Mouse (Mus musculus) limb, embryonic 11.5 days (tissue): ENCODE results near the gene Dgkq. TPM values are rescaled to one million over a fixed set of nuclear protein-coding genes. Genes with fewer than 3 reads are reported as not detected.

Experiments used
- ATAC-seq: fragments of 200-750 bp; cut with Nextera tagmentation; 2 replicates; pipeline ENCODE4 v1.8.0; 2017; ENCODE audit warnings: low read depth; ENCODE audit not compliant: insufficient number of reproducible peaks, low FRiP score, low TSS enrichment
- DNase-seq: peaks from one replicate; pipeline ENCODE4 v3.0.0-alpha.2; 2015; ENCODE audit warnings: low spot score
- H3K27ac ChIP-seq: fragments of 300-500 bp; sonication (generic); replicated peaks from 2 replicates; pipeline ENCODE4 v1.5.1; 2014; ENCODE audit warnings: low read depth, mild to moderate bottlenecking, low read length
- H3K27me3 ChIP-seq: fragments of 300-500 bp; sonication (generic); 2 replicates; pipeline ENCODE4 v1.6.1; 2014; ENCODE audit warnings: mild to moderate bottlenecking, low read length, mixed read lengths; ENCODE audit not compliant: control insufficient read depth, insufficient read depth
- H3K36me3 ChIP-seq: fragments of 300-500 bp; sonication (generic); 2 replicates; pipeline ENCODE4 v1.6.1; 2014; ENCODE audit warnings: mild to moderate bottlenecking, low read length, moderate library complexity, mixed read lengths; ENCODE audit not compliant: control insufficient read depth, insufficient read depth
- H3K4me1 ChIP-seq: fragments of 300-500 bp; sonication (generic); 2 replicates; pipeline ENCODE4 v1.6.1; 2014; ENCODE audit warnings: low read length, mixed read lengths; ENCODE audit not compliant: control insufficient read depth, insufficient read depth
- H3K4me2 ChIP-seq: fragments of 300-500 bp; sonication (generic); 2 replicates; pipeline ENCODE4 v1.6.1; 2014; ENCODE audit warnings: low read depth, mild to moderate bottlenecking, moderate library complexity; ENCODE audit not compliant: severe bottlenecking
- H3K4me3 ChIP-seq: fragments of 300-500 bp; sonication (generic); 2 replicates; pipeline ENCODE4 v1.5.1; 2014; ENCODE audit warnings: low read depth, low read length
- H3K9ac ChIP-seq: fragments of 300-500 bp; sonication (generic); 2 replicates; pipeline ENCODE4 v1.6.1; 2014; ENCODE audit warnings: mild to moderate bottlenecking, low read length
- H3K9me3 ChIP-seq: fragments of 300-500 bp; sonication (generic); 2 replicates; pipeline ENCODE4 v1.6.1; 2016; ENCODE audit warnings: low read length; ENCODE audit not compliant: control insufficient read depth
- WGBS: fragments of 180-500 bp; shearing (Covaris S2); extraction: QIAGEN DNeasy Blood & Tissue Kit; methylation state at CpG from one replicate; pipeline ENCODE4 v1.1.7; 2014; 5-methylcytosine and 5-hydroxymethylcytosine counted together
- polyA plus RNA-seq: library from polyadenylated mRNA; unstranded; fragments of >200 nt; fragmentation: Nextera tagmentation; extraction: Ambion mirVana; gene quantifications from 2 replicates; pipeline ENCODE4 v1.2.1, GENCODE M21; 2014

Gene Dgkq
- polyA plus RNA-seq, result 8.5 and 11.3 TPM in 2 replicates

DNA sequence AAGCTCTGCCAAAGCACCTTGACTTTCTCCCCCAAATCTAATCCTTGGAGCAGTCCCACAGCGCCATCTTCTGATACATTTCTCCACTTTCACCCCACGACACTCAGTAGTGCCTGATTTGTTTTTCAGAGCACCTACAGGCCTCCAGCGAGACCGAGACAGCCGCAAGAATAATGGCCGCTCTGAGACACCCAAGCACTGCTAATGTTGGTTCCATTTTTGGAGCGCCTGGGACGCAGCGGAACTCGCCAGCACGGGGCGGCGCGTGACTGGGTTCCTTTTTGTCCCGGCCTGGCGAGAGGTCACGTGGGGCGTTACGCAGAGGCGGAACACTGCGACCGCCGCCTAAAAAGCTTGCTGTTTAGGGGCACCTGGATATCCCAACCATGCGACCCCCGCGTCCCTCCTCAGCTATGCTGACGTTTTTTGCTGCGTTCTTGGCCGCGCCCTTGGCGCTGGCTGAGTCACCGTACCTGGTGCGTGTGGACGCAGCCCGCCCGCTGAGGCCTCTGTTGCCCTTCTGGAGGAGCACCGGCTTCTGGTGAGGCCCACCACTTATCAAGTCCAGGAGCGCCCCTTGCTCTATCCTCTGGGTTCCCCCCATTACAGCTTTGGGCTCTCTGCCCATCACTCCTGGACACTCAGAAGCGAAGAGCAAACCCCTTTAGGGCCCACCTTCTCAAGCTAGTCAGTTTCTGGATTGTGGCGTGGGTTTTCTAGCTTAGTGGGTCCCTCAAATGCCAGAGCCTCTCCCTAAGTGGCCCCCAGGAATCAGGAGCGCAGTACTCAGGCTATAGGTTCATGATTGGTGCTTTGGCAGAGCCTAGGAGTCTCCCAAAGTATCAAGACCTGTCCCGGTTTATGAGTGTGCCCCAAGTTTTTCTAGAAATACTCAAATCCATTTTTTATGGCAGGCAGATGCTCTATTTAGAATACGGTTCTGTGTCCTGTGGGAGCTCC, at the start of gene Dgkq:
TSS of gene Dgkq (minus strand) at position 696 of the 960 bp plus-strand sequence.
- Histone ChIP-seq H3K27ac (peak within 1 kb of the TSS; percentile 80), H3K27me3 (no peaks in the 10 kb centered on the region), H3K4me3 (peak within 1 kb of the TSS; percentile 47), H3K9me3 (no peaks in the 10 kb centered on the region), H3K9ac (peak within 1 kb of the TSS; percentile 76), H3K36me3 (peaks cover 7% of the 10 kb centered on the region; the same call in 1 of the 2 replicates), H3K4me2 (peak within 1 kb of the TSS; percentile 70), H3K4me1 (peaks cover 4% of the 10 kb centered on the region; the same call in 1 of the 2 replicates)
- 8% methylated on average over 43 of the region's 43 CpGs for WGBS
- DNase-seq (peak; percentile 86), ATAC-seq (peak; percentile 85)

DNA sequence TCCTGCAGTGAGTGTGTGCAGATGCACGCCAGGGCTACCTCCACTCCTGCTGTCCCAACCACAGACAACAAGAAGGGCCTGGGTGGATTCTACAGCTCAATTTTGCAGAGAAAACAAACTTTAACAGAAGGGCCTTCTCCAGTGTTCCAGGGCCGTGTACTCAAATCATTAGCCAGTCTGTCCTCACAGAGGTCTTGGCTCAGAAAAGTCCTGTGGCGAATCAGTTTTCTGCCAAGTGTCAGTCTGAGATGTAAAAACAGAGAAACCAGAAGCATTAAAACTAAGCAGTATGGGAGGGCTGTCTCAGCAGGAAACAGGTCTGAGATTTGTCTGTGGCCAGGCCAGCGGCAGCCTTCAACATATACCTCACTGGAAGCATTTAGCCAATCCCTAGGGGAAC, 48.6 kb upstream of the Dgkq start:
- peaks cover 10% of the 10 kb centered on the region for H3K4me1 ChIP-seq
- no peaks in the 10 kb centered on the region for H3K27me3 ChIP-seq
- no peaks in the 10 kb centered on the region for H3K9me3 ChIP-seq
- 47% methylated on average over 4 of the region's 4 CpGs for WGBS
- H3K4me2 ChIP-seq, result no peak overlapping the region
- ATAC-seq (no peak; the same call in 1 of the 2 replicates), DNase-seq (no peak)
- H3K9ac ChIP-seq, result peak overlapping the region; percentile 22; the same call in 1 of the 2 replicates
- H3K4me3 ChIP-seq, result no peak overlapping the region
- no peaks in the 10 kb centered on the region for H3K36me3 ChIP-seq
- peak overlapping the region; percentile 30; the same call in 1 of the 2 replicates for H3K27ac ChIP-seq

DNA sequence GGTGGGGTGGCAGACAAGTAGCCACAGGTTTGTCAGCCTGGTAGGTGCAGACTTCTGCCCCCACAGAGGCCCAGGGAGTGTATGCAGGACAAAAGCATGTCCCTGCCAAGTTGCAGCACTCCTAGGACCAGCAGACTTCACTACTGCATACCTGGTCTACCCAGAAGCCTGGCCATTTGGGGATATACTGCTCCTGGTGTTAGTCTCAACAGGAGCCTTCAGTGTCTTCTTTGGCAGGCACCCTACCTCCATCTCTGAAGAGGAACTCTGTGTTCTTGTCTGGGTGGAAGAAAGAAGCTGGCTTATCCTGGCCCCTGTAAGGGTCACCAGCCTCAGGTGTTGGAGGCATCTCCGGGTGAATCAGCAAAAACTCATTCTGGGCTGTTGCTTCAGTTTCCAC, 46.5 kb upstream of the Dgkq start:
- WGBS, result 88% methylated on average over 1 of the region's 1 CpGs
- Histone ChIP-seq H3K9ac (no peak overlapping the region), H3K36me3 (no peaks in the 10 kb centered on the region), H3K9me3 (no peaks in the 10 kb centered on the region), H3K4me1 (peaks cover 10% of the 10 kb centered on the region), H3K4me2 (no peak overlapping the region), H3K27me3 (no peaks in the 10 kb centered on the region), H3K4me3 (no peak overlapping the region), H3K27ac (no peak overlapping the region)
- no peak for DNase-seq
- no peak for ATAC-seq

DNA sequence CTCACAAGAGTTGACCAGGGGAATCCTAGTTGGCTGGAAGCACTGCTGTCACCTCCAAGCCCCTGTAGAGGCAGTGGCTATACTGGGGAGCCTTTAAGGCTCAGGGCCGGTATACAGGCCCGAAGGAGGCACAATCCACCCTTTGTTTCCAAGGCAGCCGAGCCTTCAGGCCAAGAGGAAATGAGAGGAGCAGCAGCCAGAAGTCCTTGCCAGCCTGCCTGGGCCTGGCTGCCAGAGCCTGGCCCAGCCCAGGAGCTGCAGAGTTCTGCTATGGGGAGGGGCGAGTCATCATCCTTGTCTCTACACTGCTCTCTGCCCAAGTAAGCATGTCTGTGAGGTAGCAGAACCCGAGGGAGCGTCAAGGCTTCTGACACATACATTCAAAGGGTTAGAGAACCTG, 44.7 kb upstream of the Dgkq start:
- Histone ChIP-seq H3K27ac (no peak overlapping the region; the same call in 1 of the 2 replicates), H3K4me1 (peaks cover 10% of the 10 kb centered on the region), H3K4me3 (no peak overlapping the region), H3K9me3 (no peaks in the 10 kb centered on the region), H3K36me3 (no peaks in the 10 kb centered on the region), H3K4me2 (no peak overlapping the region), H3K27me3 (no peaks in the 10 kb centered on the region), H3K9ac (no peak overlapping the region)
- DNase-seq (peak; percentile 40), ATAC-seq (0 out of 2 replicates have a peak, but pooled peaks have one; percentile 33)
- 69% methylated on average over 6 of the region's 6 CpGs for WGBS

DNA sequence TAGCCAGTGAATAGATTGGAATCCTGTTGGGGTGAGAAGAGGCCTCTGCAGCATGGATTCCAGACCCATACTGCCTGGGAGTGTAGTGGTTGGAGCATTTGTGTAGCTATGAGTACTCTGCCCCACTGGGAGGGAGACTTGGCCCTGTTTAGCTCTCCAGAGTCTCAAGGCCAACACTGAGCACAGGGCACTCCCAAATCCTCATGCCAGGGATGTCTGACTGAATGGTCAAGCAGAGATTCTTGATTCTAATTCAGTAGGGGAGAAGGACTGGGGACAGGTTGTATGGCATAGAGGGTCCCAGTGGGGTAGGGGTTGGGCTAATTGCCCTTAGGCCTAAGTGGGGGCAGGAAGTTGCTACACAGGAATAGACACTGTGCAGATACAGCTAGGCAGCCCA, 44.2 kb upstream of the Dgkq start:
- no peak overlapping the region for H3K4me3 ChIP-seq
- ATAC-seq (no peak), DNase-seq (no peak)
- H3K4me2 ChIP-seq, result no peak overlapping the region
- no peaks in the 10 kb centered on the region for H3K27me3 ChIP-seq
- H3K9ac ChIP-seq, result no peak overlapping the region
- H3K27ac ChIP-seq, result no peak overlapping the region; the same call in 1 of the 2 replicates
- no peaks in the 10 kb centered on the region for H3K9me3 ChIP-seq
- peaks cover 10% of the 10 kb centered on the region for H3K4me1 ChIP-seq
- no peaks in the 10 kb centered on the region for H3K36me3 ChIP-seq

DNA sequence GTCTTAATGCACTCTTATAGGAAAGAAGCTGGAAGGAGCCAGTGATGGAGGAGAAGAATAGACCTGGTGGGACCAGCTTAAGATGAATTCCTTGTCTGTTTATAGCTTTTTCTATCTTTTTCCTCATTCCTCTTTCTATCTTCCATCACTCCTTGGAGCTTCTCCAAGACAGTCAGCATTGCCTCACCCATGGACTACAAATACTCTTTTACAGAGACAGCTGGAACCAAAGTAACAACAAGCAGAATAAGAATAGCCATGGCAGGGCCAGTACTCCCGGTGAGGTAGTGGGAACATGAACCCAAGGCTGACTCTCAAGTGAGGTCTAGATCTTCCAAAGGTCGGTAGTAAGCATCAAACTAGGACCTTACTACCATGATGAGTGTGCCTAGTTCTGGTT, 43.6 kb upstream of the Dgkq start:
- WGBS, result 90% methylated on average over 2 of the region's 2 CpGs
- DNase-seq, result no peak
- H3K9ac ChIP-seq, result no peak overlapping the region
- no peaks in the 10 kb centered on the region for H3K36me3 ChIP-seq
- H3K27me3 ChIP-seq, result no peaks in the 10 kb centered on the region
- no peak overlapping the region for H3K27ac ChIP-seq
- ATAC-seq, result no peak
- H3K4me1 ChIP-seq, result peaks cover 7% of the 10 kb centered on the region
- no peak overlapping the region for H3K4me2 ChIP-seq
- H3K9me3 ChIP-seq, result no peaks in the 10 kb centered on the region
- H3K4me3 ChIP-seq, result no peak overlapping the region

DNA sequence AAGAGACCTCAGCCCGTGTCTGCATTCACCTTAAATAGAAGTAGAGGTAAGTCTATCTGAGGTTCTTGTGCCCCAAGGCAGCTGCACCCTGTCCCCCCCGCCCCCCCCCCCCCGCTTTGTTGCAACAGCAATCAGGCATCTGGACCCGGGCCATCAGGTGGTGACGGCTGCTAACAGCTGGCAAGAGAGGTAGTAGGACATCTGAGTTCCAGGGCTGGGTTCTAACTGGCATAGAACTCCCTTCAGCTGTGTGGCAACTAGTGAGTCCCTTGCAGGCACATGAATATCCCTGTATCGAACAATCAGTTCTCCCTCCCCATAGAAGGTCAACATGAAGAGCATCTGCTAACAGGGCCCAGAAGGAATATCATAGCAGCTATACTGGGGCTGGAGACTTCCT, 42.5 kb upstream of the Dgkq start:
- H3K9me3 ChIP-seq, result no peaks in the 10 kb centered on the region
- H3K27ac ChIP-seq, result no peak overlapping the region
- H3K4me2 ChIP-seq, result no peak overlapping the region
- H3K4me3 ChIP-seq, result no peak overlapping the region
- DNase-seq, result no peak
- 86% methylated on average over 6 of the region's 6 CpGs for WGBS
- no peaks in the 10 kb centered on the region for H3K27me3 ChIP-seq
- no peak overlapping the region for H3K9ac ChIP-seq
- no peak for ATAC-seq
- no peaks in the 10 kb centered on the region for H3K4me1 ChIP-seq
- no peaks in the 10 kb centered on the region; the same call in 1 of the 2 replicates for H3K36me3 ChIP-seq

DNA sequence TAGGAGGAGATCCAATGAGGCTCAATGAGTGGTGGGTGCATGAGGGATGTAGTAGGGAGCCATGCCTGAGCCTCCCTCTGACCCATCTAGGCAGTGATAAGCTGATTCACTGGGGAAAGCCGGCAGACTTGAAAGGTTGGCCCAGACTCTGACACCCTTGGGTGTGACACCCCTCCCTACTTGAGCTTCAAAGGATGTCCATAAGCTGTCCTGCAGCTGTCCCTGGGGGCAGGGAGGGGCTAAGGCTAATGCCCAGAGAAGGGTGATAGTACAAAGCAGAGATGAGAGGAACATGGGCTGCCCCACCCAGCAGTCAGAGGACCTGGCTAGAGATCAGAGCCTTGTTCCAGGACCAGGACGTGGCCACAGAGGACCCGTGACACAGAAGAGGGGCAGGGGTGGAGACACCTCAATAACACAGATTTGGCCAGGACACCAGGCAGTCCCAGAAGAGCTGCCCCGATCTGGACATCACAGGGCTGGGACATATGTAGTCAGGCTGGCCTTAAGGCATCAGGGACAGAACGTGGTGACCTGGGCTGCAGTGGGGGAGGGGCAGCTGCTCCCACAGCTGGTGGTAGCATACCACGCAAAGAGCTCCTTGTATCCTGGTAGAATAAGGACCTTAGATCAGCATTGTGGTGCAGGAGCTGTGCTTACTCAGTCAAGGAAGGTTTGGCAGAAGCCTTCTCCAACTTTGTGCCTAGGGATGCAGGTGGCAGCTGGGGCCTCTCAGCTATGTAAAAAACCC, 39.7 kb upstream of the Dgkq start:
- Histone ChIP-seq H3K4me3 (no peak overlapping the region), H3K9me3 (no peaks in the 10 kb centered on the region), H3K27me3 (no peaks in the 10 kb centered on the region), H3K27ac (no peak overlapping the region), H3K9ac (no peak overlapping the region), H3K36me3 (peaks cover 14% of the 10 kb centered on the region), H3K4me2 (no peak overlapping the region), H3K4me1 (no peaks in the 10 kb centered on the region)
- DNase-seq (no peak), ATAC-seq (no peak)
- 38% methylated on average over 6 of the region's 6 CpGs for WGBS
